ENCODE assay signal across 8 mouse cellular contexts in the genomic region with DNA sequence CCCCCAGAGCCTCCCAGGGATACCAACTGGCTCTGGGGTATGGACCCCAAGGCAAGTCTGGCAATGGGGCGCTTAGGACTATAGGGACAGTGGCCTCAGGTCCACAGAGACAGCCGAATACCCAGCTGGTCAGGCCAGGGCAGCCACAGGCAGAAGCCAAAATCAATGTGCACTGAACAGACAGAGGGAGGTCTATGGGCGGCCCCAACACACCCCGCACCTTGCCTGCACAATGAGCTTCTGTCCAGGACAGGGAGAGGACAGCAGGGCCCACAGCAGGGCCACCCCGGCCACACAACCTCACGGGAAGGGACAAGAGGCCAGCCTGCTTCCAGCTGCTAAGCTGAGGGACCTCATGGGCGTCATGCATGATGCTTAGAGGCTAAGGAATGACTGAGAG. TPM values are rescaled to one million over a fixed set of nuclear protein-coding genes. Genes with fewer than 3 reads are reported as not detected.
DNase-seq lines count a peak whose midpoint lies in the region; ATAC-seq and TF ChIP-seq lines count a peak whose summit lies in the region.

No protein-coding gene starts in this region.

- no peaks in the 10 kb centered on the region for H3K36me3 ChIP-seq in hindbrain, embryonic 13.5 days
- no peaks in the 10 kb centered on the region for H3K36me3 ChIP-seq in hindbrain, embryonic 11.5 days (ENCODE audit: control insufficient read depth, insufficient read depth, low read length)
- no peaks in the 10 kb centered on the region for H3K36me3 ChIP-seq in intestine, embryonic 16.5 days (ENCODE audit: control insufficient read depth, insufficient read depth, low read length)

- no peak overlapping the region for H3K4me3 ChIP-seq in hindbrain, embryonic 13.5 days
- no peak overlapping the region for H3K4me3 ChIP-seq in hindbrain, embryonic 11.5 days (ENCODE audit: low read depth, low read length)
- H3K4me3 ChIP-seq in embryonic fibroblast, embryonic 13.5 days (ENCODE audit: insufficient read depth, low read length), result no peak overlapping the region
- H3K4me3 ChIP-seq in intestine, embryonic 16.5 days (ENCODE audit: low read length), result no peak overlapping the region

- DNase-seq in hindbrain, embryonic 11.5 days (ENCODE audit: low spot score), result no peak
- DNase-seq in brain, adult 2 months (ENCODE audit: low read depth, low spot score), result peak; percentile 80
- no peak for DNase-seq in adrenal gland, adult 2 months
- no peak for DNase-seq in thymus, postnatal 4 days

- peaks cover 83% of the 10 kb centered on the region for H3K4me1 ChIP-seq in hindbrain, embryonic 13.5 days (replicated peaks)
- peaks cover under 1% of the 10 kb centered on the region for H3K4me1 ChIP-seq in hindbrain, embryonic 11.5 days (replicated peaks; ENCODE audit: control insufficient read depth, insufficient read depth, low read length)
- peaks cover 25% of the 10 kb centered on the region; the same call in 1 of the 2 replicates for H3K4me1 ChIP-seq in embryonic fibroblast, embryonic 13.5 days (ENCODE audit: control insufficient read depth, insufficient read depth, low read length)
- H3K4me1 ChIP-seq in intestine, embryonic 16.5 days (ENCODE audit: control insufficient read depth, insufficient read depth, low read length), result peaks cover 15% of the 10 kb centered on the region

- H3K4me2 ChIP-seq in hindbrain, embryonic 13.5 days, result peak overlapping the region; percentile 29
- no peak overlapping the region for H3K4me2 ChIP-seq in hindbrain, embryonic 11.5 days (replicated peaks; ENCODE audit: low read depth, low read length)
- H3K4me2 ChIP-seq in intestine, embryonic 16.5 days (ENCODE audit: low read depth, low read length), result 0 out of 2 replicates have a peak overlapping the region, but pooled peaks have one; percentile 34

- 47% methylated on average over 7 of the region's 7 CpGs for WGBS in hindbrain, embryonic 13.5 days
- WGBS in hindbrain, embryonic 11.5 days, result 53% methylated on average over 7 of the region's 7 CpGs
- WGBS in intestine, embryonic 16.5 days, result 57% methylated on average over 7 of the region's 7 CpGs

- TF ChIP-seq CTCF in embryonic fibroblast, embryonic 13.5 days (IDR thresholded peaks at IDR 0.05; ENCODE audit: borderline replicate concordance, insufficient read depth, low read length), result no peak

- peak overlapping the region; percentile 92 for H3K27ac ChIP-seq in hindbrain, embryonic 13.5 days
- no peak overlapping the region for H3K27ac ChIP-seq in hindbrain, embryonic 11.5 days (ENCODE audit: low read depth, low read length)
- H3K27ac ChIP-seq in embryonic fibroblast, embryonic 13.5 days (ENCODE audit: insufficient read depth, low read length), result peak overlapping the region; percentile 36
- peak overlapping the region; percentile 64 for H3K27ac ChIP-seq in intestine, embryonic 16.5 days (ENCODE audit: low read length)

- H3K9me3 ChIP-seq in hindbrain, embryonic 13.5 days, result no peaks in the 10 kb centered on the region
- no peaks in the 10 kb centered on the region for H3K9me3 ChIP-seq in hindbrain, embryonic 11.5 days (ENCODE audit: control insufficient read depth, low read length)
- no peaks in the 10 kb centered on the region for H3K9me3 ChIP-seq in intestine, embryonic 16.5 days (ENCODE audit: control insufficient read depth, low read length)

- no peak for TF ChIP-seq POLR2A in embryonic fibroblast, embryonic 13.5 days (IDR thresholded peaks at IDR 0.05; ENCODE audit: low read depth, low read length)

- H3K27me3 ChIP-seq in hindbrain, embryonic 13.5 days, result peaks cover 100% of the 10 kb centered on the region
- peaks cover 93% of the 10 kb centered on the region for H3K27me3 ChIP-seq in hindbrain, embryonic 11.5 days (ENCODE audit: control insufficient read depth, insufficient read depth, low read length)
- H3K27me3 ChIP-seq in intestine, embryonic 16.5 days (replicated peaks; ENCODE audit: control insufficient read depth, insufficient read depth, low read length), result peaks cover 68% of the 10 kb centered on the region

- H3K9ac ChIP-seq in hindbrain, embryonic 13.5 days, result peak overlapping the region; percentile 35; the same call in 1 of the 2 replicates
- no peak overlapping the region for H3K9ac ChIP-seq in hindbrain, embryonic 11.5 days (ENCODE audit: low read depth, low read length)
- H3K9ac ChIP-seq in intestine, embryonic 16.5 days (ENCODE audit: low read depth, low read length), result no peak overlapping the region

- peak; percentile 43 for ATAC-seq in hindbrain, embryonic 13.5 days (ENCODE audit: low FRiP score)
- no peak for ATAC-seq in hindbrain, embryonic 11.5 days (ENCODE audit: low FRiP score)
- ATAC-seq in intestine, embryonic 16.5 days, result peak; percentile 7; the same call in 1 of the 2 replicates
- no peak for ATAC-seq in monocyte, adult 5-6 weeks (replicated peaks; ENCODE audit: insufficient number of reproducible peaks, low FRiP score, low TSS enrichment, poor library complexity, severe bottlenecking)

RNA-seq across cellular contexts. Expression of a gene that starts 5.7 kb away (rescaled TPM):
- 35.3 and 44.1 TPM in 2 replicates for polyA plus RNA-seq in hindbrain, embryonic 13.5 days (2015; fragmentation: Nextera tagmentation; extraction: Ambion mirVana)
- 2.4 and 3.0 TPM in 2 replicates for polyA plus RNA-seq in hindbrain, embryonic 11.5 days (2014; fragmentation: Nextera tagmentation; extraction: Ambion mirVana)
- polyA plus RNA-seq in embryonic fibroblast, embryonic 13.5 days (2011; ENCODE audit: insufficient read length, low read depth, missing spikeins), result 173 and 236 TPM in 2 replicates
- 9.7 and 11.8 TPM in 2 replicates for polyA plus RNA-seq in intestine, embryonic 16.5 days (2015; fragmentation: Nextera tagmentation; extraction: Ambion mirVana)
- total RNA-seq in monocyte, adult 5-6 weeks (2017), result 8.1 to 16.7 TPM (median 9.9 TPM) in 3 replicates
- total RNA-seq in adrenal gland, adult 2 months (2021), result 100 to 1,000 TPM in 1 of 2 experiments, 10 to 100 TPM in 1; 91.3 to 113 TPM
- 47.0 and 59.9 TPM in 2 replicates for polyA plus RNA-seq in adrenal gland, adult 2 months (2012; rRNA removed)

RNA-seq across cellular contexts. Expression of a gene that starts 28.1 kb away (rescaled TPM):
- polyA plus RNA-seq in hindbrain, embryonic 13.5 days (2015; fragmentation: Nextera tagmentation; extraction: Ambion mirVana), result 10.8 and 11.5 TPM in 2 replicates
- polyA plus RNA-seq in hindbrain, embryonic 11.5 days (2014; fragmentation: Nextera tagmentation; extraction: Ambion mirVana), result 6.2 and 7.1 TPM in 2 replicates
- polyA plus RNA-seq in embryonic fibroblast, embryonic 13.5 days (2011; ENCODE audit: insufficient read length, low read depth, missing spikeins), result 2.0 and 2.3 TPM in 2 replicates
- polyA plus RNA-seq in intestine, embryonic 16.5 days (2015; fragmentation: Nextera tagmentation; extraction: Ambion mirVana), result 4.2 and 4.4 TPM in 2 replicates
- total RNA-seq in monocyte, adult 5-6 weeks (2017), result 3.6 to 4.0 TPM (median 3.8 TPM) in 3 replicates
- 10 to 100 TPM; 11.5 to 12.2 TPM for total RNA-seq in adrenal gland, adult 2 months (2021)
- polyA plus RNA-seq in adrenal gland, adult 2 months (2012; rRNA removed), result 5.1 and 7.0 TPM in 2 replicates

RNA-seq across cellular contexts. Expression of a gene that starts 36.8 kb away (rescaled TPM):
- polyA plus RNA-seq in hindbrain, embryonic 13.5 days (2015; fragmentation: Nextera tagmentation; extraction: Ambion mirVana), result 37.3 and 37.8 TPM in 2 replicates
- polyA plus RNA-seq in hindbrain, embryonic 11.5 days (2014; fragmentation: Nextera tagmentation; extraction: Ambion mirVana), result 36.0 and 37.2 TPM in 2 replicates
- polyA plus RNA-seq in embryonic fibroblast, embryonic 13.5 days (2011; ENCODE audit: insufficient read length, low read depth, missing spikeins), result 11.7 and 12.6 TPM in 2 replicates
- 61.8 and 63.4 TPM in 2 replicates for polyA plus RNA-seq in intestine, embryonic 16.5 days (2015; fragmentation: Nextera tagmentation; extraction: Ambion mirVana)
- 10.0 to 12.8 TPM (median 11.2 TPM) in 3 replicates for total RNA-seq in monocyte, adult 5-6 weeks (2017)
- 10 to 100 TPM; 72.6 to 74.9 TPM for total RNA-seq in adrenal gland, adult 2 months (2021)
- 141 and 196 TPM in 2 replicates for polyA plus RNA-seq in adrenal gland, adult 2 months (2012; rRNA removed)

RNA-seq across cellular contexts. Expression of a gene that starts 46.0 kb away (rescaled TPM):
- 83.2 and 85.5 TPM in 2 replicates for polyA plus RNA-seq in hindbrain, embryonic 13.5 days (2015; fragmentation: Nextera tagmentation; extraction: Ambion mirVana)
- 88.6 and 91.3 TPM in 2 replicates for polyA plus RNA-seq in hindbrain, embryonic 11.5 days (2014; fragmentation: Nextera tagmentation; extraction: Ambion mirVana)
- 57.6 and 61.7 TPM in 2 replicates for polyA plus RNA-seq in embryonic fibroblast, embryonic 13.5 days (2011; ENCODE audit: insufficient read length, low read depth, missing spikeins)
- 109 and 115 TPM in 2 replicates for polyA plus RNA-seq in intestine, embryonic 16.5 days (2015; fragmentation: Nextera tagmentation; extraction: Ambion mirVana)
- total RNA-seq in monocyte, adult 5-6 weeks (2017), result 31.6 to 37.2 TPM (median 34.2 TPM) in 3 replicates
- 100 to 1,000 TPM; 122 to 141 TPM for total RNA-seq in adrenal gland, adult 2 months (2021)
- 128 and 131 TPM in 2 replicates for polyA plus RNA-seq in adrenal gland, adult 2 months (2012; rRNA removed)

RNA-seq across cellular contexts. Expression of a gene that starts 52.2 kb away (rescaled TPM):
- 646 and 672 TPM in 2 replicates for polyA plus RNA-seq in hindbrain, embryonic 13.5 days (2015; fragmentation: Nextera tagmentation; extraction: Ambion mirVana)
- polyA plus RNA-seq in hindbrain, embryonic 11.5 days (2014; fragmentation: Nextera tagmentation; extraction: Ambion mirVana), result 837 and 845 TPM in 2 replicates
- 1,122 and 1,201 TPM in 2 replicates for polyA plus RNA-seq in embryonic fibroblast, embryonic 13.5 days (2011; ENCODE audit: insufficient read length, low read depth, missing spikeins)
- polyA plus RNA-seq in intestine, embryonic 16.5 days (2015; fragmentation: Nextera tagmentation; extraction: Ambion mirVana), result 1,204 and 1,241 TPM in 2 replicates
- total RNA-seq in monocyte, adult 5-6 weeks (2017), result 1,036 to 1,300 TPM (median 1,079 TPM) in 3 replicates
- 100 to 1,000 TPM; 684 to 730 TPM for total RNA-seq in adrenal gland, adult 2 months (2021)
- 88.2 and 91.2 TPM in 2 replicates for polyA plus RNA-seq in adrenal gland, adult 2 months (2012; rRNA removed)

Comparison
In these comparisons a context has a peak if more than half of its experiments do, and no peak if none do; other contexts are left out.
1. ATAC-seq: peak in hindbrain, embryonic 13.5 days (single experiment) and intestine, embryonic 16.5 days (single experiment); none in hindbrain, embryonic 11.5 days (single experiment) and monocyte, adult 5-6 weeks (single experiment).